Mouse (Mus musculus) neural tube, embryonic 12.5 days (tissue): ENCODE data around the gene Pgam5. TPM values are rescaled to one million over a fixed set of nuclear protein-coding genes. Genes with fewer than 3 reads are reported as not detected.

Source experiments
- ATAC-seq: fragments of 200-750 bp; cut with Nextera tagmentation; 2 replicates; pipeline ENCODE4 v1.8.0; 2017; ENCODE audit warnings: low read depth, mild to moderate bottlenecking, moderate TSS enrichment, moderate library complexity; ENCODE audit not compliant: low FRiP score
- H3K27ac ChIP-seq: fragments of 300-500 bp; sonication (generic); 2 replicates; pipeline ENCODE4 v1.5.1; 2016
- H3K27me3 ChIP-seq: fragments of 300-500 bp; sonication (generic); replicated peaks from 2 replicates; pipeline ENCODE4 v1.6.1; 2016; ENCODE audit warnings: mild to moderate bottlenecking
- H3K36me3 ChIP-seq: fragments of 300-500 bp; sonication (generic); 2 replicates; pipeline ENCODE4 v1.6.1; 2016; ENCODE audit warnings: mild to moderate bottlenecking
- H3K4me1 ChIP-seq: fragments of 300-500 bp; sonication (generic); 2 replicates; pipeline ENCODE4 v1.6.1; 2016
- H3K4me2 ChIP-seq: fragments of 300-500 bp; sonication (generic); replicated peaks from 2 replicates; pipeline ENCODE4 v1.6.1; 2016; ENCODE audit warnings: mild to moderate bottlenecking
- H3K4me3 ChIP-seq: fragments of 300-500 bp; sonication (generic); 2 replicates; pipeline ENCODE4 v1.5.1; 2016
- H3K9ac ChIP-seq: fragments of 300-500 bp; sonication (generic); 2 replicates; pipeline ENCODE4 v1.6.1; 2016; ENCODE audit warnings: mild to moderate bottlenecking
- H3K9me3 ChIP-seq: fragments of 300-500 bp; sonication (generic); 2 replicates; pipeline ENCODE4 v1.6.1; 2016; ENCODE audit warnings: mild to moderate bottlenecking
- WGBS: fragments of 180-500 bp; shearing (Covaris S2); methylation state at CpG from one replicate; pipeline ENCODE4 v1.1.7; 2016; 5-methylcytosine and 5-hydroxymethylcytosine counted together
- polyA plus RNA-seq: library from polyadenylated mRNA; unstranded; fragments of >200 nt; fragmentation: Nextera tagmentation; extraction: Ambion mirVana; gene quantifications from 2 replicates; pipeline ENCODE4 v1.2.1, GENCODE M21; 2016

The Pgam5 gene
- polyA plus RNA-seq, 1 experiment from 2014 or later, result 93.8 TPM

- WGBS, result 85% methylated on average over 3 of the region's 3 CpGs
- Histone ChIP-seq H3K4me1 (peaks cover 1% of the 10 kb centered on the region), H3K36me3 (peaks cover 39% of the 10 kb centered on the region), H3K4me3 (no peak overlapping the region), H3K27me3 (no peaks in the 10 kb centered on the region), H3K9me3 (no peaks in the 10 kb centered on the region), H3K9ac (no peak overlapping the region), H3K4me2 (no peak overlapping the region), H3K27ac (no peak overlapping the region)
- ATAC-seq, result no peak
Measured at GRCm38 (mm10) chr5:110225056-110225455, 44.7 kb downstream of the Pgam5 start.

- peaks cover 62% of the 10 kb centered on the region for H3K36me3 ChIP-seq
- no peak for ATAC-seq
Measured at GRCm38 (mm10) chr5:110222757-110223156, 47.0 kb downstream of the Pgam5 start.

GRCm38 (mm10) chr5:110220331-110220730 is 49.4 kb downstream of the Pgam5 start:
- Histone ChIP-seq H3K36me3 (peaks cover 83% of the 10 kb centered on the region), H3K27me3 (no peaks in the 10 kb centered on the region), H3K4me3 (no peak overlapping the region), H3K4me1 (no peaks in the 10 kb centered on the region), H3K27ac (no peak overlapping the region), H3K9ac (no peak overlapping the region), H3K4me2 (no peak overlapping the region), H3K9me3 (no peaks in the 10 kb centered on the region)
- 97% methylated on average over 4 of the region's 4 CpGs for WGBS
- no peak for ATAC-seq

More at GRCm38 (mm10) chr5:110222757-110223156, 47.0 kb downstream of the Pgam5 start:
- Histone ChIP-seq H3K27me3 (no peaks in the 10 kb centered on the region), H3K27ac (no peak overlapping the region), H3K9ac (no peak overlapping the region), H3K9me3 (no peaks in the 10 kb centered on the region), H3K4me2 (no peak overlapping the region), H3K4me1 (no peaks in the 10 kb centered on the region), H3K4me3 (no peak overlapping the region)
- whole genome bisulfite sequencing, result 83% methylated on average over 6 of the region's 6 CpGs

GRCm38 (mm10) chr5:110216780-110217179 is 52.9 kb downstream of the Pgam5 start:
- Histone ChIP-seq H3K4me2 (no peak overlapping the region), H3K36me3 (peaks cover 96% of the 10 kb centered on the region), H3K27me3 (no peaks in the 10 kb centered on the region), H3K4me1 (no peaks in the 10 kb centered on the region), H3K4me3 (no peak overlapping the region), H3K27ac (no peak overlapping the region), H3K9ac (no peak overlapping the region), H3K9me3 (no peaks in the 10 kb centered on the region)
- ATAC-seq, result no peak
- 91% methylated on average over 3 of the region's 3 CpGs for WGBS

GRCm38 (mm10) chr5:110211312-110211711 is 58.4 kb downstream of the Pgam5 start:
- WGBS, result 78% methylated on average over 2 of the region's 2 CpGs
- Histone ChIP-seq H3K9ac (no peak overlapping the region), H3K4me3 (no peak overlapping the region), H3K9me3 (no peaks in the 10 kb centered on the region), H3K4me2 (no peak overlapping the region), H3K27me3 (no peaks in the 10 kb centered on the region), H3K27ac (no peak overlapping the region), H3K36me3 (peaks cover 92% of the 10 kb centered on the region), H3K4me1 (no peaks in the 10 kb centered on the region)
- ATAC-seq, result no peak

Other genes starting within 250 kb of the Pgam5 start
- 5.2 and 6.3 TPM in 2 replicates for gene Gm17655, start 197.4 kb downstream of the Pgam5 start, polyA plus RNA-seq
- gene Gm35315, start 175.5 kb downstream of the Pgam5 start, polyA plus RNA-seq, result 0.65 and 0.70 TPM in 2 replicates
- 1.3 and 1.8 TPM in 2 replicates for gene Plcxd1, start 169.9 kb downstream of the Pgam5 start, polyA plus RNA-seq
- gene Gtpbp6, start 161.7 kb downstream of the Pgam5 start, polyA plus RNA-seq, result 51.2 and 61.7 TPM in 2 replicates
- gene Zfp605, start 159.8 kb downstream of the Pgam5 start, polyA plus RNA-seq, result 9.3 and 14.0 TPM in 2 replicates
- 97.0 and 97.8 TPM in 2 replicates for gene Chfr, start 134.1 kb downstream of the Pgam5 start, polyA plus RNA-seq
- 23.0 and 24.4 TPM in 2 replicates for gene Golga3, start 93.2 kb downstream of the Pgam5 start, polyA plus RNA-seq
- gene Ankle2, start 38.9 kb downstream of the Pgam5 start, polyA plus RNA-seq, result 33.5 and 34.1 TPM in 2 replicates
- 10.1 and 10.3 TPM in 2 replicates for gene Pxmp2, start 16.3 kb upstream of the Pgam5 start, polyA plus RNA-seq
- 18.7 and 20.4 TPM in 2 replicates for gene Pole, start 16.4 kb upstream of the Pgam5 start, polyA plus RNA-seq
- 2.1 and 2.4 TPM in 2 replicates for gene P2rx2, start 73.3 kb upstream of the Pgam5 start, polyA plus RNA-seq
- not detected in 2 replicates for gene Lrcol1, start 74.8 kb upstream of the Pgam5 start, polyA plus RNA-seq
- 33.9 and 41.7 TPM in 2 replicates for gene Fbrsl1, start 178.6 kb upstream of the Pgam5 start, polyA plus RNA-seq